Mouse (Mus musculus): ENCODE data around the gene Fgfr3. TPM values are rescaled to one million over a fixed set of nuclear protein-coding genes. Genes with fewer than 3 reads are reported as not detected.

Fgfr3 gene
- polyA plus RNA-seq, 1 experiment from 2014 or later, result 64.7 TPM

- H3K9me3 ChIP-seq, result no peaks in the 10 kb centered on the region
- no peak overlapping the region for H3K9ac ChIP-seq
- 0 out of 2 replicates have a peak, but pooled peaks cover 2% of the 10 kb centered on the region for H3K27me3 ChIP-seq
- H3K4me1 ChIP-seq, result peaks cover 63% of the 10 kb centered on the region
- ATAC-seq (ENCODE audit: borderline replicate concordance, extremely low read depth, low FRiP score, low TSS enrichment), result peak; percentile 20; the same call in 1 of the 2 replicates
- no peak overlapping the region for H3K4me2 ChIP-seq
- WGBS, result 59% methylated on average over 19 of the region's 20 CpGs
- H3K27ac ChIP-seq, result peak overlapping the region; percentile 60
- no peaks in the 10 kb centered on the region for H3K36me3 ChIP-seq
- no peak overlapping the region for H3K4me3 ChIP-seq
Measured at GRCm38 (mm10) chr5:33689221-33689844, 32.1 kb upstream of the Fgfr3 start.

- Histone ChIP-seq H3K27me3 (0 out of 2 replicates have a peak, but pooled peaks cover 5% of the 10 kb centered on the region), H3K4me3 (no peak overlapping the region), H3K27ac (peak overlapping the region; percentile 25; the same call in 1 of the 2 replicates), H3K9me3 (no peaks in the 10 kb centered on the region), H3K4me1 (peaks cover 66% of the 10 kb centered on the region), H3K9ac (no peak overlapping the region), H3K36me3 (no peaks in the 10 kb centered on the region), H3K4me2 (no peak overlapping the region)
- no peak for ATAC-seq (ENCODE audit: borderline replicate concordance, extremely low read depth, low FRiP score, low TSS enrichment)
- 73% methylated on average over 11 of the region's 11 CpGs for WGBS
Measured at GRCm38 (mm10) chr5:33689852-33690645, 31.4 kb upstream of the Fgfr3 start.

DNA sequence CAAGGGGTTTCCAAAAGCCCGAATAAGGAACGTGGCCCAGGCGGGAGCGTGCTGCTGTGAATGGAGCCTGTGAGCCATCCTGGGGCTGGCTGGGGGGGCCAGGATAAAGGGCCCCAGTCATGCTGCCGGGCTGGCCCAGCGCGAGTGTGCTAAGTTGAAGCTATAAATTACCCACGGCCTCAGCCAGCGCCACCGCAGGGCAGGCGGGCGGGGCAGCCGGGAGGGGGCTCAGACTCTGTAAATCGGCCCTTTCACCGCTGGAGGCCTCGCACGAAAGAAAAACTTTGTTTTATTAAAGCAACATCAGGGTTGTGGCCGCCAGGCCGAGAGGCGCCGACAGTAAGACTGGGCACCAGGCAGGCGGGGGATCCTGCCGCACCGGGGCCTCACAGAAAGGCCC lies 29.1 kb upstream of the Fgfr3 start:
- H3K4me1 ChIP-seq, result peaks cover 79% of the 10 kb centered on the region
- H3K9ac ChIP-seq, result peak overlapping the region; percentile 43; the same call in 1 of the 2 replicates
- peak; percentile 15; the same call in 1 of the 2 replicates for ATAC-seq (ENCODE audit: borderline replicate concordance, extremely low read depth, low FRiP score, low TSS enrichment)
- H3K36me3 ChIP-seq, result no peaks in the 10 kb centered on the region
- H3K27me3 ChIP-seq, result 0 out of 2 replicates have a peak, but pooled peaks cover 5% of the 10 kb centered on the region
- 3% methylated on average over 24 of the region's 24 CpGs for WGBS
- H3K4me2 ChIP-seq, result peak overlapping the region; percentile 36
- H3K27ac ChIP-seq, result peak overlapping the region; percentile 98
- H3K4me3 ChIP-seq, result no peak overlapping the region
- H3K9me3 ChIP-seq, result no peaks in the 10 kb centered on the region

- Histone ChIP-seq H3K4me2 (0 out of 2 replicates have a peak overlapping the region, but pooled peaks have one; percentile 77), H3K4me3 (no peak overlapping the region), H3K27ac (peak overlapping the region; percentile 98), H3K36me3 (no peaks in the 10 kb centered on the region), H3K9ac (no peak overlapping the region), H3K9me3 (no peaks in the 10 kb centered on the region), H3K4me1 (peaks cover 85% of the 10 kb centered on the region), H3K27me3 (0 out of 2 replicates have a peak, but pooled peaks cover 5% of the 10 kb centered on the region)
- ATAC-seq (ENCODE audit: borderline replicate concordance, extremely low read depth, low FRiP score, low TSS enrichment), result no peak
- 55% methylated on average over 9 of the region's 9 CpGs for WGBS
Measured at GRCm38 (mm10) chr5:33694461-33694847, 27.0 kb upstream of the Fgfr3 start.

DNA sequence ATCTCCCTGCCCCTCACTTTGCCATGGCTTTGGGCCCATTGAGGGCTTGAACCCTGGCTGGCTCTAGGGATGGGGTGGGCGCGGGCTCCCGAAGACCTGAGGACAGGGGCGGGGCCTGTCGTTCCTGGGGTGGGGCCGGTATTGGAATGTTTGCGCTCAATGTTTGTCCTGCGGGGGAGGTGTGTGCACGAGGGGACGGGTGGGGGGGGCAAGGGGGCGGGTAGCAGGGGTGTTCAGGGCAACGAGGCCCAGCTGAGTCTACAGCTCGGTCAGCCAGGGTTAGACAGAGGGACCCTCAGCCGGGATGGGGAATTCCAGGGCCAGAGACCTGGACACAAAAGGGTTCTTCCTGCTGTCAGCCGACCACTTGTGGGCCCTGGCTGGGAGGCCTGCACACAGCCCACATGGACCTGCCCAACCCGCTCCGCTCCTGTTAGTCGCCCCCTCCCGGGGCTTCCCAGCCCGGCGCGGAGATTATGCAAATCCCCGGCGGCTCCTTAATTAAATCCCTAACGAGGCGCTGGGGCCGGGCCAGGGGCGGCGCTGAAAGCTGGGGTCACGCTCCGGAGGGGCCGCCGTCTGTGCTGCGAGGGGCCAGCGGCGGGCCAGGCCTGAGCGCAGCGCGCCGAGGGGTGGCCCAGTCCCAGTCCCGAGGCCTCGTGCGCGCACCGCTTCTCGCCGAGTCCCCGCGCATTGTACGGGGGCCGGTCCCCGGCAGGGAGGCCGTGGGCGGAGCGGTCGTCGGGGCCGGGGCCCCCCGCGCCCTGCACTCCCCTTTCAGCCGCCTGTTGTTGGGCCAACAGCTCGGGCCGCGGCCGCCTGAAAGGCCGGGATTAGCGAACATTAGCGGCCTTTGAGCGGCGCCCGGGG lies 26.4 kb upstream of the Fgfr3 start:
- Histone ChIP-seq H3K4me2 (peak overlapping the region; percentile 77), H3K36me3 (no peaks in the 10 kb centered on the region), H3K27ac (peak overlapping the region; percentile 98), H3K27me3 (0 out of 2 replicates have a peak, but pooled peaks cover 5% of the 10 kb centered on the region), H3K9me3 (no peaks in the 10 kb centered on the region), H3K4me1 (peaks cover 85% of the 10 kb centered on the region), H3K9ac (peak overlapping the region; percentile 46), H3K4me3 (peak overlapping the region; percentile 42)
- ATAC-seq (ENCODE audit: borderline replicate concordance, extremely low read depth, low FRiP score, low TSS enrichment), result peak; percentile 58
- WGBS, result 3% methylated on average over 67 of the region's 71 CpGs

DNA sequence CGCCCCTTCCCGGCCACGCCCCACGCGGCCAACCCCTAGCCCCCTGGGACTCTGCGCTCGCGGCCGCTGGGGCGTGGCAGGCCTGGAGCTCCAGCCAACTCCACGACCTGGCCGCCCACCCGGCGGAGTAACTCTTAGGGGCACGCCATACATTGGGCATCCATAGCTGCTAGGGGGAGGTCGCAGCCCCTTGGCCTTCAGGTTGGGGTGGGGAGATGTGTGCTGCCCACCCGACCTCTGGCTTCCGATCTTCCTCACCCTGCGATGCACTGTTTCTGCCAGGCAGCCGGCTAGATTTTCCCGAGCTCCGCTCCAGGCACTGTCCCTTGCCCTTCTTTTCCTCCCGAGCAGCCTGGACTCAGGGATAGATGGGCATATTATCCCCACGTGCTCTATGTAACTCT lies 25.8 kb upstream of the Fgfr3 start:
- ATAC-seq (ENCODE audit: borderline replicate concordance, extremely low read depth, low FRiP score, low TSS enrichment), result peak; percentile 25; the same call in 1 of the 2 replicates
- peak overlapping the region; percentile 77 for H3K4me2 ChIP-seq
- H3K9ac ChIP-seq, result peak overlapping the region; percentile 46
- no peaks in the 10 kb centered on the region for H3K36me3 ChIP-seq
- no peaks in the 10 kb centered on the region for H3K9me3 ChIP-seq
- H3K27ac ChIP-seq, result peak overlapping the region; percentile 98
- H3K4me3 ChIP-seq, result peak overlapping the region; percentile 42
- peaks cover 85% of the 10 kb centered on the region for H3K4me1 ChIP-seq
- 6% methylated on average over 24 of the region's 24 CpGs for WGBS
- H3K27me3 ChIP-seq, result 0 out of 2 replicates have a peak, but pooled peaks cover 5% of the 10 kb centered on the region

- peak; percentile 47 for ATAC-seq (ENCODE audit: borderline replicate concordance, extremely low read depth, low FRiP score, low TSS enrichment)
- Histone ChIP-seq H3K4me2 (peak overlapping the region; percentile 77), H3K27me3 (0 out of 2 replicates have a peak, but pooled peaks cover 5% of the 10 kb centered on the region), H3K9ac (no peak overlapping the region), H3K4me3 (no peak overlapping the region), H3K36me3 (no peaks in the 10 kb centered on the region), H3K9me3 (no peaks in the 10 kb centered on the region), H3K27ac (peak overlapping the region; percentile 98), H3K4me1 (peaks cover 88% of the 10 kb centered on the region)
- WGBS, result 58% methylated on average over 5 of the region's 5 CpGs
Measured at GRCm38 (mm10) chr5:33696430-33696829, 25.0 kb upstream of the Fgfr3 start.

GRCm38 (mm10) chr5:33697534-33697933 lies 23.9 kb upstream of the Fgfr3 start:
- 44% methylated on average over 1 of the region's 1 CpGs for whole genome bisulfite sequencing
- no peak overlapping the region for H3K4me3 ChIP-seq
- no peaks in the 10 kb centered on the region for H3K9me3 ChIP-seq
- H3K27ac ChIP-seq, result peak overlapping the region; percentile 98
- no peak overlapping the region for H3K4me2 ChIP-seq
- peaks cover 92% of the 10 kb centered on the region for H3K4me1 ChIP-seq
- 0 out of 2 replicates have a peak, but pooled peaks cover 5% of the 10 kb centered on the region for H3K27me3 ChIP-seq
- no peak overlapping the region; the same call in 1 of the 2 replicates for H3K9ac ChIP-seq
- no peaks in the 10 kb centered on the region for H3K36me3 ChIP-seq
- ATAC-seq (ENCODE audit: borderline replicate concordance, extremely low read depth, low FRiP score, low TSS enrichment), result no peak

DNA sequence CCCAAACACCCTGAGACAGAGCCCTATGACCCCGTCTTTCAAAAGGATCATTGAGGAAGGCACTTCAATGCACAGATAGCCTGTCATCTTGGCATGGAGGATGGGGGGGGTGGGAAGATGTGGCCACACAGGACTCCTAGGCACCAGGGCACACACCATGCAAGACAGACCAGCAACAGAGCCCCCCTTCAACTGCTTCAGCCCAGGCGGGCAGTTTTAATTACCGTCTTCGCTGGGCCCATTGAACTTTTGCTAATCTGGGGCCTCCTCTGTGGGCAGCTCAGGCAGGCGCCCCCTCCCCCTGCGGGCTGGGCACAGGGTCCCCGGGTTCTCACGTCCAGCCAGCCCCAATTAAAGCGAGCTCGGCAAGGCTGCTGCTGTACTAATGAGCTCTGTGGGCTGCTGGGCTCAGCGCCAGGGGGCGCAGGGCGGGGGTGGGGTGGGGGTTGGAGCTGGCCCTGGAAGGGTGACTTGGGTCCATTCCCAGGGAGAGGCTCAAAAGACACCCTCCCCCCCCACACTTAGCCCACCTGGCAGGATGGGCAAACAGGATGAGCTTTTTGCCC lies 23.4 kb upstream of the Fgfr3 start:
- Histone ChIP-seq H3K27ac (peak overlapping the region; percentile 98), H3K36me3 (no peaks in the 10 kb centered on the region), H3K4me2 (peak overlapping the region; percentile 8; the same call in 1 of the 2 replicates), H3K9ac (no peak overlapping the region; the same call in 1 of the 2 replicates), H3K4me1 (peaks cover 88% of the 10 kb centered on the region), H3K27me3 (0 out of 2 replicates have a peak, but pooled peaks cover 5% of the 10 kb centered on the region), H3K9me3 (no peaks in the 10 kb centered on the region), H3K4me3 (no peak overlapping the region)
- ATAC-seq (ENCODE audit: borderline replicate concordance, extremely low read depth, low FRiP score, low TSS enrichment), result no peak
- 16% methylated on average over 13 of the region's 13 CpGs for WGBS

GRCm38 (mm10) chr5:33698669-33699068 lies 22.8 kb upstream of the Fgfr3 start:
- 96% methylated on average over 5 of the region's 5 CpGs for WGBS
- Histone ChIP-seq H3K9me3 (no peaks in the 10 kb centered on the region), H3K27ac (peak overlapping the region; percentile 98), H3K4me2 (no peak overlapping the region), H3K36me3 (no peaks in the 10 kb centered on the region), H3K27me3 (0 out of 2 replicates have a peak, but pooled peaks cover 5% of the 10 kb centered on the region), H3K4me1 (peaks cover 83% of the 10 kb centered on the region), H3K9ac (no peak overlapping the region), H3K4me3 (no peak overlapping the region)
- ATAC-seq (ENCODE audit: borderline replicate concordance, extremely low read depth, low FRiP score, low TSS enrichment), result no peak

GRCm38 (mm10) chr5:33700010-33700409 lies 21.5 kb upstream of the Fgfr3 start:
- H3K9ac ChIP-seq, result no peak overlapping the region
- 18% methylated on average over 13 of the region's 13 CpGs for WGBS
- no peak overlapping the region for H3K4me3 ChIP-seq
- H3K27me3 ChIP-seq, result no peaks in the 10 kb centered on the region
- peaks cover 82% of the 10 kb centered on the region for H3K4me1 ChIP-seq
- H3K4me2 ChIP-seq, result no peak overlapping the region
- no peak overlapping the region for H3K27ac ChIP-seq
- ATAC-seq (ENCODE audit: borderline replicate concordance, extremely low read depth, low FRiP score, low TSS enrichment), result no peak
- no peaks in the 10 kb centered on the region for H3K9me3 ChIP-seq
- no peaks in the 10 kb centered on the region for H3K36me3 ChIP-seq

Measured in lung, embryonic 15.5 days (tissue).